Mouse (Mus musculus) limb, embryonic 14.5 days (tissue): Measurements from ENCODE around the gene Ifnl2. TPM values are rescaled to one million over a fixed set of nuclear protein-coding genes. Genes with fewer than 3 reads are reported as not detected.

Experiments used
- ATAC-seq: fragments of 200-750 bp; cut with Nextera tagmentation; 2 replicates; pipeline ENCODE4 v1.8.0; 2017; ENCODE audit warnings: low read depth, moderate number of reproducible peaks, moderate TSS enrichment; ENCODE audit not compliant: low FRiP score
- DNase-seq: peaks from one replicate; pipeline ENCODE4 v3.0.0-alpha.2; 2015; ENCODE audit warnings: low spot score
- H3K27ac ChIP-seq: fragments of 300-500 bp; sonication (generic); replicated peaks from 2 replicates; pipeline ENCODE4 v1.5.1; 2014; ENCODE audit warnings: low read depth, mild to moderate bottlenecking, low read length, moderate library complexity, mixed read lengths
- H3K27me3 ChIP-seq: fragments of 300-500 bp; sonication (generic); 2 replicates; pipeline ENCODE4 v1.6.1; 2014; ENCODE audit warnings: low read length, mixed read lengths; ENCODE audit not compliant: control insufficient read depth, insufficient read depth
- H3K36me3 ChIP-seq: fragments of 300-500 bp; sonication (generic); 2 replicates; pipeline ENCODE4 v1.6.1; 2014; ENCODE audit warnings: mild to moderate bottlenecking, low read length, moderate library complexity, mixed read lengths; ENCODE audit not compliant: control insufficient read depth, insufficient read depth
- H3K4me1 ChIP-seq: fragments of 300-500 bp; sonication (generic); 2 replicates; pipeline ENCODE4 v1.6.1; 2014; ENCODE audit warnings: antibody characterized with exemption, low read length, mixed read lengths; ENCODE audit not compliant: control insufficient read depth, insufficient read depth
- H3K4me2 ChIP-seq: fragments of 300-500 bp; sonication (generic); replicated peaks from 2 replicates; pipeline ENCODE4 v1.6.1; 2014; ENCODE audit warnings: low read depth, mild to moderate bottlenecking, low read length, moderate library complexity; ENCODE audit not compliant: severe bottlenecking
- H3K4me3 ChIP-seq: fragments of 300-500 bp; sonication (generic); replicated peaks from 2 replicates; pipeline ENCODE4 v1.5.1; 2014; ENCODE audit warnings: low read length
- H3K9ac ChIP-seq: fragments of 300-500 bp; sonication (generic); 2 replicates; pipeline ENCODE4 v1.6.1; 2014; ENCODE audit warnings: mild to moderate bottlenecking, low read depth, low read length, moderate library complexity; ENCODE audit not compliant: severe bottlenecking
- H3K9me3 ChIP-seq: fragments of 300-500 bp; sonication (generic); 2 replicates; pipeline ENCODE4 v1.6.1; 2016; ENCODE audit warnings: low read length; ENCODE audit not compliant: control insufficient read depth
- POLR2A ChIP-seq: fragments of 200-500 bp; IDR thresholded peaks from 2 replicates; pipeline ENCODE4 v1.8.0; 2012; ENCODE audit warnings: inconsistent platforms, mild to moderate bottlenecking, moderate library complexity, borderline replicate concordance; ENCODE audit not compliant: insufficient read depth, insufficient read length; ENCODE audit errors: extremely low read depth
- WGBS: fragments of 180-500 bp; shearing (Covaris S2); extraction: QIAGEN DNeasy Blood & Tissue Kit; methylation state at CpG from one replicate; pipeline ENCODE4 v1.1.7; 2014; 5-methylcytosine and 5-hydroxymethylcytosine counted together
- polyA plus RNA-seq, 2 experiments: library from polyadenylated mRNA; depleted of rRNA in 1 of 2; stranded (reverse) in 1 of 2; unstranded in 1 of 2; fragments of >200 nt; fragmentation: Nextera tagmentation in 1 of 2; extraction: Ambion mirVana in 1 of 2; gene quantifications; 2 replicates each; pipeline versions ENCODE4 v1.2.1 to v1.2.3; 2012 to 2014

Gene Ifnl2
- polyA plus RNA-seq, 2 experiments = not detected

- Histone ChIP-seq H3K27me3 (no peaks in the 10 kb centered on the region), H3K27ac (no peak overlapping the region), H3K4me2 (no peak overlapping the region), H3K9me3 (no peaks in the 10 kb centered on the region), H3K4me3 (no peak overlapping the region), H3K4me1 (no peaks in the 10 kb centered on the region), H3K9ac (no peak overlapping the region), H3K36me3 (no peaks in the 10 kb centered on the region)
- no peak for TF ChIP-seq POLR2A
- no peak for ATAC-seq
- WGBS = 5% methylated on average over 10 of the region's 10 CpGs
- peak; percentile 38 for DNase-seq
Observed at GRCm38 (mm10) chr7:28490410-28490809, 19.8 kb downstream of the Ifnl2 start.

- Histone ChIP-seq H3K27ac (no peak overlapping the region), H3K9ac (no peak overlapping the region; the same call in 1 of the 2 replicates), H3K4me2 (peak overlapping the region; percentile 40), H3K9me3 (no peaks in the 10 kb centered on the region), H3K4me3 (peak overlapping the region; percentile 20), H3K36me3 (no peaks in the 10 kb centered on the region), H3K27me3 (no peaks in the 10 kb centered on the region), H3K4me1 (no peaks in the 10 kb centered on the region)
- 3% methylated on average over 16 of the region's 16 CpGs for WGBS
- TF ChIP-seq POLR2A = no peak
- DNase-seq = peak; percentile 48
- no peak for ATAC-seq
Observed at GRCm38 (mm10) chr7:28488030-28488491, 22.2 kb downstream of the Ifnl2 start.

GRCm38 (mm10) chr7:28484192-28484591, 26.1 kb downstream of the Ifnl2 start:
- Histone ChIP-seq H3K4me1 (no peaks in the 10 kb centered on the region), H3K9ac (no peak overlapping the region), H3K36me3 (no peaks in the 10 kb centered on the region), H3K4me3 (no peak overlapping the region), H3K27me3 (no peaks in the 10 kb centered on the region), H3K27ac (no peak overlapping the region), H3K4me2 (no peak overlapping the region), H3K9me3 (no peaks in the 10 kb centered on the region)
- WGBS = 28% methylated on average over 4 of the region's 4 CpGs
- TF ChIP-seq POLR2A = no peak
- no peak for ATAC-seq
- no peak for DNase-seq

GRCm38 (mm10) chr7:28482854-28483253, 27.4 kb downstream of the Ifnl2 start:
- Histone ChIP-seq H3K9me3 (no peaks in the 10 kb centered on the region), H3K27ac (no peak overlapping the region), H3K9ac (no peak overlapping the region), H3K4me3 (no peak overlapping the region), H3K27me3 (no peaks in the 10 kb centered on the region), H3K4me1 (no peaks in the 10 kb centered on the region), H3K4me2 (no peak overlapping the region), H3K36me3 (no peaks in the 10 kb centered on the region)
- no peak for TF ChIP-seq POLR2A
- 80% methylated on average over 11 of the region's 11 CpGs for WGBS
- no peak for ATAC-seq
- DNase-seq = no peak

- H3K9ac ChIP-seq = no peak overlapping the region
- H3K4me3 ChIP-seq = no peak overlapping the region
- no peak for DNase-seq
- H3K9me3 ChIP-seq = no peaks in the 10 kb centered on the region
- H3K4me2 ChIP-seq = no peak overlapping the region
- no peak for ATAC-seq
- no peaks in the 10 kb centered on the region for H3K36me3 ChIP-seq
- WGBS = 3% methylated on average over 8 of the region's 8 CpGs
- no peak for TF ChIP-seq POLR2A
- H3K27ac ChIP-seq = no peak overlapping the region
- H3K27me3 ChIP-seq = no peaks in the 10 kb centered on the region
- no peaks in the 10 kb centered on the region for H3K4me1 ChIP-seq
Observed at GRCm38 (mm10) chr7:28478854-28479253, 31.4 kb downstream of the Ifnl2 start.

GRCm38 (mm10) chr7:28477363-28477762, 32.9 kb downstream of the Ifnl2 start:
- ATAC-seq = no peak
- 90% methylated on average over 3 of the region's 5 CpGs for WGBS
- TF ChIP-seq POLR2A = no peak
- Histone ChIP-seq H3K4me3 (no peak overlapping the region), H3K4me2 (no peak overlapping the region), H3K4me1 (no peaks in the 10 kb centered on the region), H3K9ac (no peak overlapping the region; the same call in 1 of the 2 replicates), H3K9me3 (no peaks in the 10 kb centered on the region), H3K27ac (no peak overlapping the region), H3K27me3 (no peaks in the 10 kb centered on the region), H3K36me3 (no peaks in the 10 kb centered on the region)
- no peak for DNase-seq
